Mouse (Mus musculus) thymus, adult 2 months (tissue): ENCODE results near the gene Cfd.

Source experiments
- CTCF ChIP-seq: fragments of 200-500 bp; IDR thresholded peaks from 2 replicates; pipeline ENCODE4 v1.5.1; 2012; ENCODE audit warnings: mild to moderate bottlenecking, control low read depth, low read length, moderate library complexity, borderline replicate concordance; ENCODE audit not compliant: control insufficient read depth, poor library complexity, insufficient read depth; ENCODE audit errors: extremely low read depth
- POLR2A ChIP-seq: fragments of 200-500 bp; IDR thresholded peaks from 2 replicates; pipeline ENCODE4 v1.6.1; 2012; ENCODE audit warnings: mild to moderate bottlenecking, low read length, control low read depth, moderate library complexity; ENCODE audit not compliant: control insufficient read depth, poor library complexity, insufficient read depth; ENCODE audit errors: extremely low read depth

DNA sequence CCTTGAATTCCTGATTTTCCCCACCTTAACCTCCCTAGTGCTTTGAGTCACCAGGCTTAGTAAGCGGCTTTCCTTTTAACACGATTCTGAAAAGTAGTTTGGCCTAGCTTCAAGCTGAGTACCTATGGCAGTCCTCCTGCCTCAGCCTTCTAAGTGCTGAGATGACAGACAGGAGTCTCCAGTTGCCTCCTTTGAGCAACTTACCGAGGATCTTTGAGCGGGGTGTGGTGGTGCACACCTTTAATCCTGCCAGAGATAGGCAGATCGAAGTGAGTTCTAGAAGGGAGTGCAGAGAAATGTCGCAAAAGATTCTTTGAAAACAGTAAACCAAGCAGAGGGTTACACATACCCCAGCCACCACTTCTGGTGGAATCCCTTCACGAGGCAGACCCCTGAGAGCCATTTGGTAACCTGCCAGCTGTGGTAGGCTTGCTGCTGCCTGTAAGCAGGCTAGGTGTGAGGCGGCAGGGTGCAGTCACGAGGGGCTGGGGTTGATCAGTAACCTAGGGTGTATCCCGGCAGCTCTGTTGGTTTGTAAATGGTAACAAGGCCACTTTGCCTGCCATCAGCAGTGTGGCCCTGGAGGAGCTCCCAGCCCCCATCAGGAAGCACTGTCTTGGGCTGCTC, 35.0 kb upstream of the Cfd start:
- TF ChIP-seq CTCF (no peak), POLR2A (no peak)
